Mouse (Mus musculus) megakaryocyte, embryonic 14.5 days (primary cell): ENCODE measurements around the gene Evi5.

ENCODE experiments used
- FLI1 ChIP-seq: IDR thresholded peaks from 2 replicates; pipeline ENCODE4 v1.6.1; 2012; ENCODE audit warnings: low read length, inconsistent platforms, mixed read lengths
- GATA1 ChIP-seq: IDR thresholded peaks from 3 replicates; pipeline ENCODE4 v1.6.1; 2012; ENCODE audit warnings: mixed read lengths, low read length, inconsistent platforms, borderline replicate concordance

- TF ChIP-seq GATA1 (no peak), FLI1 (no peak)
Measured at GRCm38 (mm10) chr5:107724661-107725434, 150.1 kb downstream of the Evi5 start.
